Mouse (Mus musculus) cerebellum, adult 11-12 months (tissue): ENCODE data around the gene Atxn2l.

Experiments
- DNase-seq: peaks from one replicate; pipeline ENCODE4 v3.0.0; 2022

The Atxn2l gene

GRCm38 (mm10) chr7:126460623-126461399 lies 42.4 kb downstream of the Atxn2l start:
- DNase-seq, result no peak

- no peak for DNase-seq
These were observed 44.2 kb downstream of the Atxn2l start for GRCm38 (mm10) chr7:126458844-126459618.

- DNase-seq, result no peak
These were observed 45.0 kb downstream of the Atxn2l start for GRCm38 (mm10) chr7:126458225-126458624.

GRCm38 (mm10) chr7:126456382-126457266 lies 46.6 kb downstream of the Atxn2l start:
- DNase-seq, result no peak

GRCm38 (mm10) chr7:126455242-126455641 lies 48.0 kb downstream of the Atxn2l start:
- DNase-seq, result no peak

- DNase-seq, result no peak
These were observed 49.4 kb downstream of the Atxn2l start for GRCm38 (mm10) chr7:126453861-126454260.

GRCm38 (mm10) chr7:126452244-126452643 lies 51.0 kb downstream of the Atxn2l start:
- DNase-seq, result no peak

GRCm38 (mm10) chr7:126450641-126451040 lies 52.6 kb downstream of the Atxn2l start:
- no peak for DNase-seq

GRCm38 (mm10) chr7:126449991-126450390 lies 53.2 kb downstream of the Atxn2l start:
- no peak for DNase-seq

- DNase-seq, result no peak
These were observed 54.8 kb downstream of the Atxn2l start for GRCm38 (mm10) chr7:126448481-126448880.

- no peak for DNase-seq
These were observed 57.0 kb downstream of the Atxn2l start for GRCm38 (mm10) chr7:126446217-126446616.

GRCm38 (mm10) chr7:126445104-126445815 lies 58.0 kb downstream of the Atxn2l start:
- DNase-seq, result no peak

GRCm38 (mm10) chr7:126444536-126444935 lies 58.7 kb downstream of the Atxn2l start:
- no peak for DNase-seq

- no peak for DNase-seq
These were observed 59.2 kb downstream of the Atxn2l start for GRCm38 (mm10) chr7:126443997-126444396.
